Mouse (Mus musculus) gastrocnemius, postnatal 14 days (tissue): ENCODE measurements at regions not wholly inside any gene's neighbourhood (a gene's known extent, or its start where the extent isn't known, plus 50 kb on each side); places are given as distances from the start of the nearest gene placed in this dataset.

Source experiments
- DNase-seq: peaks from one replicate; pipeline ENCODE4 v3.0.0; 2021; ENCODE audit warnings: mixed read lengths
- intact Hi-C: fragments of 180-260 bp; cut with DNase I; formaldehyde crosslinking; loops from one replicate; pipeline ENCODE4 v1.15.1; 2025; ENCODE audit warnings: low total_unique reads

DNA sequence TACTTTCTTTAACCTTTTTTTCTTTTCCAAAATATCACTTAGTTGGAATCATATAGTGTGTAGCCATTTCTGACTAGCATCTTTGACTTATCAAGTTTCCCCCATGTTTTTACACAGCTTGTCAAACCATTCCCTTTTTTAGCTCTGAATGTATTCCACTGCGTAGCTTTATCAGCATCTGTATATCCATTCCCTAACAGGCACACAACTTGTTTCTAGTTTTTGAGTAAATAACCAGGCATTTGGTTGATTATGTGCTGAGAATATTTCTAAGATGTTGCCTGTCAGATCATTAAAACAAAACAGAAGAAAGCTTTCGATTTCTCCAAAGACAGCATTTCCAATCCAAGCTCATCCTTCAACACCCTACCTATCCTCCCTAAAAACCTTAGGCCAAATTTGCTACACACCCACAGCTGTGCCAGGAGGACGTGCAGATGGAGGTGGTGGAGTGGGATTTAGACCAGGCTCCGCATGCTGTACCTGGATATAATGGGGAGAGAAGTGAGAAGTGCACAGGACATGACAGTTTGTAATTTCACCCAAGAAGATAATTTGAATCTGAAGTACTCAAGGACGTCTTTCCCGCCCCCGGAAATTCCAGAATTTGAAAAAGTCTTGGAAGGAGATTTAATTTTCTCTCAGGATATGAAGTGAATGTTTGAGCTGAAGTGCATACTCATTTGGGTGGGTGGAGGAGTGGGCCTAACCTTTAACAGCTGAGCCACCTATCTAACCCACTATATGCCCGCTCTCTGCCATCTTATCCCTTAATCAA lies 54.8 kb upstream of the Rgs4 start:
- intact Hi-C loops: no loop called here
- no peak for DNase-seq
